Mouse (Mus musculus): ENCODE results near the gene Magi2. TPM values are rescaled to one million over a fixed set of nuclear protein-coding genes. Genes with fewer than 3 reads are reported as not detected.

The Magi2 gene
- polyA plus RNA-seq, 2 experiments, result 0.08 to 0.15 TPM

- no peaks in the 10 kb centered on the region for H3K27me3 ChIP-seq (ENCODE audit: control insufficient read depth, insufficient read depth, low read length)
- TF ChIP-seq CTCF (IDR thresholded peaks at IDR 0.05; ENCODE audit: low read depth), result no peak
- no peak for TF ChIP-seq EP300 (IDR thresholded peaks at IDR 0.05; ENCODE audit: low read depth)
- ATAC-seq (ENCODE audit: insufficient read depth) (no peak), DNase-seq (ENCODE audit: low read depth in 3 of 3, low spot score in 3 of 3) (no peak)
- H3K9me3 ChIP-seq (ENCODE audit: control insufficient read depth, low read length), result no peaks in the 10 kb centered on the region
- H3K4me1 ChIP-seq (replicated peaks; ENCODE audit: control insufficient read depth in 2 of 2, insufficient read depth in 2 of 2, low read length in 1 of 2), result no peaks in the 10 kb centered on the region
- H3K9ac ChIP-seq (replicated peaks), result no peak overlapping the region
- WGBS (ENCODE audit: insufficient replicate concordance), result 43% methylated on average over 8 of the region's 8 CpGs
- no peak overlapping the region for H3K4me2 ChIP-seq (ENCODE audit: low read depth)
- no peak overlapping the region for H3K27ac ChIP-seq
- H3K36me3 ChIP-seq (replicated peaks; ENCODE audit: control insufficient read depth, insufficient read depth, low read depth), result no peaks in the 10 kb centered on the region
- H3K4me3 ChIP-seq (ENCODE audit: insufficient read depth in 1 of 2, low read depth in 2 of 2, low read length in 2 of 2), result no peak overlapping the region
Measured at GRCm38 (mm10) chr5:20537369-20538022, 1310.7 kb downstream of the Magi2 start.

GRCm38 (mm10) chr5:20544374-20544773, 1317.5 kb downstream of the Magi2 start:
- no peak overlapping the region for H3K9ac ChIP-seq (replicated peaks)
- H3K9me3 ChIP-seq (ENCODE audit: control insufficient read depth, low read length), result no peaks in the 10 kb centered on the region
- H3K4me3 ChIP-seq (ENCODE audit: insufficient read depth in 1 of 2, low read depth in 2 of 2, low read length in 2 of 2), result no peak overlapping the region
- H3K4me2 ChIP-seq (ENCODE audit: low read depth), result no peak overlapping the region
- H3K4me1 ChIP-seq (replicated peaks; ENCODE audit: control insufficient read depth in 2 of 2, insufficient read depth in 2 of 2, low read length in 1 of 2), result no peaks in the 10 kb centered on the region
- H3K27me3 ChIP-seq (ENCODE audit: control insufficient read depth, insufficient read depth, low read length), result no peaks in the 10 kb centered on the region
- ATAC-seq (ENCODE audit: insufficient read depth) (no peak), DNase-seq (ENCODE audit: low read depth in 3 of 3, low spot score in 3 of 3) (no peak)
- H3K36me3 ChIP-seq (replicated peaks; ENCODE audit: control insufficient read depth, insufficient read depth, low read depth), result no peaks in the 10 kb centered on the region
- WGBS (ENCODE audit: insufficient replicate concordance), result 40% methylated on average over 5 of the region's 5 CpGs
- no peak overlapping the region for H3K27ac ChIP-seq
- TF ChIP-seq CTCF (IDR thresholded peaks at IDR 0.05; ENCODE audit: low read depth), result no peak
- no peak for TF ChIP-seq EP300 (IDR thresholded peaks at IDR 0.05; ENCODE audit: low read depth)

GRCm38 (mm10) chr5:20559378-20559777, 1332.5 kb downstream of the Magi2 start:
- Histone ChIP-seq H3K9me3 (ENCODE audit: control insufficient read depth, low read length) (no peaks in the 10 kb centered on the region), H3K9ac (replicated peaks) (no peak overlapping the region), H3K4me3 (ENCODE audit: insufficient read depth in 1 of 2, low read depth in 2 of 2, low read length in 2 of 2) (no peak overlapping the region), H3K27ac (no peak overlapping the region), H3K4me2 (ENCODE audit: low read depth) (no peak overlapping the region), H3K4me1 (replicated peaks; ENCODE audit: control insufficient read depth in 2 of 2, insufficient read depth in 2 of 2, low read length in 1 of 2) (no peaks in the 10 kb centered on the region), H3K27me3 (ENCODE audit: control insufficient read depth, insufficient read depth, low read length) (no peaks in the 10 kb centered on the region), H3K36me3 (replicated peaks; ENCODE audit: control insufficient read depth, insufficient read depth, low read depth) (no peaks in the 10 kb centered on the region)
- no peak for DNase-seq (ENCODE audit: low read depth in 3 of 3, low spot score in 3 of 3)
- no peak for TF ChIP-seq EP300 (IDR thresholded peaks at IDR 0.05; ENCODE audit: low read depth)
- TF ChIP-seq CTCF (IDR thresholded peaks at IDR 0.05; ENCODE audit: low read depth), result no peak
- no peak for ATAC-seq (ENCODE audit: insufficient read depth)
- WGBS (ENCODE audit: insufficient replicate concordance), result 55% methylated on average over 2 of the region's 2 CpGs

GRCm38 (mm10) chr5:20559821-20560220, 1333.0 kb downstream of the Magi2 start:
- Histone ChIP-seq H3K36me3 (replicated peaks; ENCODE audit: control insufficient read depth, insufficient read depth, low read depth) (no peaks in the 10 kb centered on the region), H3K27me3 (ENCODE audit: control insufficient read depth, insufficient read depth, low read length) (no peaks in the 10 kb centered on the region), H3K4me1 (replicated peaks; ENCODE audit: control insufficient read depth in 2 of 2, insufficient read depth in 2 of 2, low read length in 1 of 2) (no peaks in the 10 kb centered on the region), H3K27ac (no peak overlapping the region), H3K9me3 (ENCODE audit: control insufficient read depth, low read length) (no peaks in the 10 kb centered on the region), H3K4me2 (ENCODE audit: low read depth) (no peak overlapping the region), H3K9ac (replicated peaks) (no peak overlapping the region), H3K4me3 (ENCODE audit: insufficient read depth in 1 of 2, low read depth in 2 of 2, low read length in 2 of 2) (no peak overlapping the region)
- DNase-seq (ENCODE audit: low read depth in 3 of 3, low spot score in 3 of 3), result no peak
- 56% methylated on average over 4 of the region's 4 CpGs for WGBS (ENCODE audit: insufficient replicate concordance)
- ATAC-seq (ENCODE audit: insufficient read depth), result no peak
- no peak for TF ChIP-seq EP300 (IDR thresholded peaks at IDR 0.05; ENCODE audit: low read depth)

GRCm38 (mm10) chr5:20568421-20568820, 1341.6 kb downstream of the Magi2 start:
- Histone ChIP-seq H3K9ac (replicated peaks) (no peak overlapping the region), H3K4me2 (ENCODE audit: low read depth) (no peak overlapping the region), H3K4me1 (replicated peaks; ENCODE audit: control insufficient read depth in 2 of 2, insufficient read depth in 2 of 2, low read length in 1 of 2) (no peaks in the 10 kb centered on the region), H3K27ac (no peak overlapping the region), H3K9me3 (ENCODE audit: control insufficient read depth, low read length) (no peaks in the 10 kb centered on the region), H3K4me3 (ENCODE audit: insufficient read depth in 1 of 2, low read depth in 2 of 2, low read length in 2 of 2) (no peak overlapping the region), H3K36me3 (replicated peaks; ENCODE audit: control insufficient read depth, insufficient read depth, low read depth) (no peaks in the 10 kb centered on the region), H3K27me3 (ENCODE audit: control insufficient read depth, insufficient read depth, low read length) (no peaks in the 10 kb centered on the region)
- 60% methylated on average over 6 of the region's 6 CpGs for WGBS (ENCODE audit: insufficient replicate concordance)
- ATAC-seq (ENCODE audit: insufficient read depth) (no peak), DNase-seq (ENCODE audit: low read depth in 3 of 3, low spot score in 3 of 3) (no peak)
- TF ChIP-seq CTCF (IDR thresholded peaks at IDR 0.05; ENCODE audit: low read depth) (no peak), EP300 (IDR thresholded peaks at IDR 0.05; ENCODE audit: low read depth) (no peak)
